Mouse (Mus musculus) cerebellum, adult (tissue): ENCODE data around the gene Ap5b1.

Experiments
- ATAC-seq: cut with Nextera tagmentation; 2 replicates; pipeline ENCODE4 v1.9.2; 2017; ENCODE audit warnings: mild to moderate bottlenecking, moderate library complexity, mixed read lengths; ENCODE audit not compliant: insufficient number of reproducible peaks, low FRiP score, low TSS enrichment

Ap5b1 gene

GRCm38 (mm10) chr19:5608707-5609106, 40.9 kb downstream of the Ap5b1 start:
- no peak for ATAC-seq

- ATAC-seq, result no peak
Measured at GRCm38 (mm10) chr19:5609171-5609546, 41.3 kb downstream of the Ap5b1 start.

GRCm38 (mm10) chr19:5609547-5610404, 42.0 kb downstream of the Ap5b1 start, which contains the start of gene Kat5:
Kat5 (minus strand) TSS chr19:5610237.
- ATAC-seq, result peak; percentile 91

GRCm38 (mm10) chr19:5611973-5612372, 44.1 kb downstream of the Ap5b1 start:
- no peak for ATAC-seq

- ATAC-seq, result no peak
Measured at GRCm38 (mm10) chr19:5612762-5613411, 45.1 kb downstream of the Ap5b1 start.

- no peak for ATAC-seq
Measured at GRCm38 (mm10) chr19:5614953-5615352, 47.1 kb downstream of the Ap5b1 start.

GRCm38 (mm10) chr19:5620007-5620406, 52.2 kb downstream of the Ap5b1 start:
- no peak for ATAC-seq
